Mouse (Mus musculus): ENCODE data around the gene Fam151b. TPM values are rescaled to one million over a fixed set of nuclear protein-coding genes. Genes with fewer than 3 reads are reported as not detected.

Fam151b gene
- polyA plus RNA-seq, 1 experiment from 2014 or later: not detected

DNA sequence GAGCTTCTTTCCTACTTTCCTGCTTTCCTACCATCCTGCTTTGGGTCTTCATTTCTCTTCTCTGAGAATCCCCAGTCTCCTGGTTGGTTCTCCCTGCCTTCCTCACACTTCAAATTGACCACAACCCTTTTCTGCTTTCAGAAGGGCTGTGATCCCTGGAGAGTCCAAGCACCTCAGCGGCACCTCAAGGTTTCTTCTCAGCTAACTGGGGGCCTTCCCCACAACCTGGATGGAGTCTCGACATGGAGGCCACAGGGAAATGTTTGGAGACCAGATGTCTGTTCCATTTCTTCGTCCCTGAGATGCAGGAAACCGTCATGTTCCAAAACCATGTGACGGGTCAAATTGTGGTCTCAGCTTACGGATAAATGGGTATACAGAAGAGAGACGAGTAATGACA is 36.9 kb downstream of the Fam151b start:
- Histone ChIP-seq H3K4me3 (ENCODE audit: low read depth, low read length) (no peak overlapping the region), H3K36me3 (ENCODE audit: insufficient read depth) (no peaks in the 10 kb centered on the region), H3K9ac (no peak overlapping the region), H3K4me2 (no peak overlapping the region), H3K9me3 (ENCODE audit: low read depth, low read length) (no peaks in the 10 kb centered on the region), H3K27me3 (ENCODE audit: insufficient read depth, low read length) (no peaks in the 10 kb centered on the region), H3K27ac (ENCODE audit: low read depth) (no peak overlapping the region), H3K4me1 (ENCODE audit: insufficient read depth) (no peaks in the 10 kb centered on the region)
- ATAC-seq (ENCODE audit: insufficient read depth) (no peak), DNase-seq (no peak)
- WGBS: 86% methylated on average over 7 of the region's 7 CpGs
- TF ChIP-seq CTCF (IDR thresholded peaks at IDR 0.05; ENCODE audit: low read depth): no peak

DNA sequence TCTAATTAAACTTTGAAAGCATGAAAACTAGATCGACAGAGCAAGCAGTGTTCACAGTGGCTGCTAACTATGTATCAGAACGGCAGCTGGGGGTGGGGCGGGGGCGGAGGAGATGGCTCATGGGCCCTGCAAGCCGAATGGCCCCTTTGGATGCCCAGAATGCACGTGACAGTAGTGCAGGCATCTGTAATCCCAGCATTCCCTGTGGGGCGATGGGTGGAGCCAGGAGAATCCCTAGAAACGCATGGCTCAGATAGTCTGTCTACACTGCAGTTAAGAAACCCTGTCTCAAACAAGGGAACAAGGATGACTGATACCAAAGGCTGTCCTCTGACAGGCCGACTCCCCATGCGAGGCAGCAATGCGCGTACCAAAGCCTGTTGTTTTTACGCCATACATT is 43.5 kb downstream of the Fam151b start:
- no peak overlapping the region for H3K9ac ChIP-seq
- 68% methylated on average over 13 of the region's 13 CpGs for WGBS
- H3K4me2 ChIP-seq: no peak overlapping the region
- H3K9me3 ChIP-seq (ENCODE audit: low read depth, low read length): no peaks in the 10 kb centered on the region
- DNase-seq (no peak), ATAC-seq (ENCODE audit: insufficient read depth) (no peak)
- H3K4me1 ChIP-seq (ENCODE audit: insufficient read depth): no peaks in the 10 kb centered on the region
- no peak overlapping the region for H3K27ac ChIP-seq (ENCODE audit: low read depth)
- H3K27me3 ChIP-seq (ENCODE audit: insufficient read depth, low read length): no peaks in the 10 kb centered on the region
- no peak for TF ChIP-seq CTCF (IDR thresholded peaks at IDR 0.05; ENCODE audit: low read depth)
- H3K4me3 ChIP-seq (ENCODE audit: low read depth, low read length): no peak overlapping the region
- no peaks in the 10 kb centered on the region for H3K36me3 ChIP-seq (ENCODE audit: insufficient read depth)

- Histone ChIP-seq H3K4me2 (no peak overlapping the region), H3K9ac (no peak overlapping the region), H3K4me3 (ENCODE audit: low read depth, low read length) (no peak overlapping the region), H3K9me3 (ENCODE audit: low read depth, low read length) (no peaks in the 10 kb centered on the region), H3K27ac (ENCODE audit: low read depth) (no peak overlapping the region), H3K4me1 (ENCODE audit: insufficient read depth) (no peaks in the 10 kb centered on the region), H3K27me3 (ENCODE audit: insufficient read depth, low read length) (no peaks in the 10 kb centered on the region), H3K36me3 (ENCODE audit: insufficient read depth) (no peaks in the 10 kb centered on the region)
- 78% methylated on average over 10 of the region's 10 CpGs for WGBS
- no peak for TF ChIP-seq CTCF (IDR thresholded peaks at IDR 0.05; ENCODE audit: low read depth)
- DNase-seq: no peak
- ATAC-seq (ENCODE audit: insufficient read depth): no peak
Measured at GRCm38 (mm10) chr13:92438656-92439055, 45.2 kb downstream of the Fam151b start.

GRCm38 (mm10) chr13:92427351-92427855 is 56.4 kb downstream of the Fam151b start:
- H3K4me1 ChIP-seq (ENCODE audit: insufficient read depth): peaks cover 13% of the 10 kb centered on the region
- no peak overlapping the region for H3K27ac ChIP-seq (ENCODE audit: low read depth)
- no peak for TF ChIP-seq CTCF (IDR thresholded peaks at IDR 0.05; ENCODE audit: low read depth)
- ATAC-seq (ENCODE audit: insufficient read depth) (no peak), DNase-seq (peak; percentile 82)
- H3K36me3 ChIP-seq (ENCODE audit: insufficient read depth): no peaks in the 10 kb centered on the region
- H3K9ac ChIP-seq: no peak overlapping the region
- 26% methylated on average over 4 of the region's 4 CpGs for WGBS
- peaks cover 49% of the 10 kb centered on the region for H3K27me3 ChIP-seq (ENCODE audit: insufficient read depth, low read length)
- no peaks in the 10 kb centered on the region for H3K9me3 ChIP-seq (ENCODE audit: low read depth, low read length)
- H3K4me3 ChIP-seq (ENCODE audit: low read depth, low read length): peak overlapping the region; percentile 54; the same call in 1 of the 2 replicates
- H3K4me2 ChIP-seq: peak overlapping the region; percentile 98

DNA sequence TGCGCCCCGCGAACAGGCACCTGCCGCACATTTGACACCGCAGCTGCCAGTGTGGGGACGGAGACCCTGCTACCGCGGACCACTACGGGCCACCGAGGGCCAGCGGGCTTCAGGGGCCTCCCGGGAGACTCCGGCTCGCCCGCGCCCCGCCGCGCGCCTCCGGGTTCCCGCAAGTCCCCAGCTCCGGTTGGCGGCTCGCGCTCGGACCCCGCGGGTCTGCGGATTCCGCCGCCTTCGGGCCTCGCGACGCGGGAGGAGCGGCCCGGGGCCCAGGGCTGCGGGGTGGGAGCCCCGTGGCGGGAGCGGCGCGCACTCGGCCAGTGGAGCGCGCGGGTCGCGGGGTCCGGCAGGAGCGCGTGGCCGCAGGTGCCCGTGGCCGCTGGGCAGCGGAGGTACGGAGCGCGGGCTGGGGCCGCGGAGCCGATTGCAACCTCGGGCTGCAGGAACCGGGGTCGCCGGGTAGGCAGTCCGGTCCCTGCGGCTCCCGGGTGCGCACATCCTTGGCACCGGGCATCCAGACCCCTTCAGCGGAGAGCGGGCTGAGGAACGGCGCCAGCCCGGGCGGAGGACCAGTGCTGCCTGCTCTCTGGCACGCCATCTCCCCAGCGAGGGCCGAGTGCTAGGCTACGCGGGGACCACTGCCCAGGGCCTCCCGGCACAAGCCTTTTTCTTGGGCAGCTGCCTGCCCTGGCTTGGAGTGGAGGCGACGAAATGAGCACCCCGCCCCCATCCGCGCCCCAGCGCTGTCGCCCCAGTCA is 57.3 kb downstream of the Fam151b start:
- peak; percentile 31 for DNase-seq
- ATAC-seq (ENCODE audit: insufficient read depth): peak; percentile 58
- under 1% methylated on average over 83 of the region's 92 CpGs for WGBS

DNA sequence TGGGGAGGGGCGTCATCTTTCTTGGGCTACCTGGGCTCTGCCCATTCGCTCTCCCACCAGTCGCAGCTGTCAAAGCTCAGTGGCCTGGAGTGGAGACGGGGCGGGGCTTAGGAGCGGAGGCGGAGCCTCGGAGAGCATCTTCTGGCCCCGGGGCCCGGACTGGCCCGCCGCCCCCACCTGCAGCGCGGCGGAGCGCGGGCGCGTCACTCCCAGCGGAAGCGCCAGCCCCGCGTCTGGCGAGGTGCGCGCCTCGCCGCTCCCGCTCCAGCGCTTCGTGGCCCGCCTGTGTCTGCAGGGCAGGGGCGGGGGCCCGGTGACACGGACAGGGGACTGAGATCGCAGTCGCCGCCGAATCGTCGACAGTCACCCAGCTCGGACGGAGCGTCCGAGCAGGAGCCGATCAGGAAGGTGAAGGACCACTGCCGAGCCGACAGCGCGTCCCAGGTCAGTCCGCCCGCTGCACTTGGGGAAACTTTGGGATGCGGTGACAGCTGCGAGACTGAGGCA is 58.0 kb downstream of the Fam151b start, which contains the start of gene Ankrd34b:
Gene Ankrd34b (plus strand): TSS at position 139 of the 507 bp plus-strand sequence.
- no peaks in the 10 kb centered on the region for H3K36me3 ChIP-seq (ENCODE audit: insufficient read depth)
- H3K9me3 ChIP-seq (ENCODE audit: low read depth, low read length): no peaks in the 10 kb centered on the region
- no peak within 1 kb of the TSS for H3K27ac ChIP-seq (ENCODE audit: low read depth)
- DNase-seq (peak; percentile 70), ATAC-seq (ENCODE audit: insufficient read depth) (peak; percentile 71)
- peak within 1 kb of the TSS; percentile 98 for H3K4me2 ChIP-seq
- 1% methylated on average over 49 of the region's 54 CpGs for WGBS
- no peak for TF ChIP-seq CTCF (IDR thresholded peaks at IDR 0.05; ENCODE audit: low read depth)
- H3K27me3 ChIP-seq (ENCODE audit: insufficient read depth, low read length): peaks cover 49% of the 10 kb centered on the region
- peak within 1 kb of the TSS; percentile 54 for H3K4me3 ChIP-seq (ENCODE audit: low read depth, low read length)
- peak within 1 kb of the TSS; percentile 38 for H3K9ac ChIP-seq
- H3K4me1 ChIP-seq (ENCODE audit: insufficient read depth): peaks cover 13% of the 10 kb centered on the region

More for the DNA sequence above, 57.3 kb downstream of the Fam151b start:
- peaks cover 49% of the 10 kb centered on the region for H3K27me3 ChIP-seq (ENCODE audit: insufficient read depth, low read length)
- peak overlapping the region; percentile 98 for H3K4me2 ChIP-seq
- H3K4me3 ChIP-seq (ENCODE audit: low read depth, low read length): peak overlapping the region; percentile 54
- no peak overlapping the region for H3K27ac ChIP-seq (ENCODE audit: low read depth)
- H3K4me1 ChIP-seq (ENCODE audit: insufficient read depth): peaks cover 13% of the 10 kb centered on the region
- no peak for TF ChIP-seq CTCF (IDR thresholded peaks at IDR 0.05; ENCODE audit: low read depth)
- H3K36me3 ChIP-seq (ENCODE audit: insufficient read depth): no peaks in the 10 kb centered on the region
- no peaks in the 10 kb centered on the region for H3K9me3 ChIP-seq (ENCODE audit: low read depth, low read length)
- H3K9ac ChIP-seq: peak overlapping the region; percentile 38

- Histone ChIP-seq H3K4me1 (ENCODE audit: insufficient read depth) (peaks cover 13% of the 10 kb centered on the region), H3K4me2 (no peak overlapping the region), H3K4me3 (ENCODE audit: low read depth, low read length) (no peak overlapping the region), H3K9ac (no peak overlapping the region), H3K36me3 (ENCODE audit: insufficient read depth) (no peaks in the 10 kb centered on the region), H3K9me3 (ENCODE audit: low read depth, low read length) (no peaks in the 10 kb centered on the region), H3K27ac (ENCODE audit: low read depth) (no peak overlapping the region), H3K27me3 (ENCODE audit: insufficient read depth, low read length) (peaks cover 49% of the 10 kb centered on the region)
- WGBS: 30% methylated on average over 3 of the region's 3 CpGs
- ATAC-seq (ENCODE audit: insufficient read depth) (no peak), DNase-seq (no peak)
- no peak for TF ChIP-seq CTCF (IDR thresholded peaks at IDR 0.05; ENCODE audit: low read depth)
Measured at GRCm38 (mm10) chr13:92423711-92424110, 60.1 kb downstream of the Fam151b start.
